Mouse (Mus musculus) C2C12 (cell line): ENCODE results near the gene C2cd2. TPM values are rescaled to one million over a fixed set of nuclear protein-coding genes. Genes with fewer than 3 reads are reported as not detected.
"Not testable (repeated sequence)": the region's sequence is repeated elsewhere in the genome, so short reads cannot be mapped to it uniquely, and the experiment has no call there.

Source experiments
- H3K27me3 ChIP-seq: one replicate; pipeline ENCODE4 v1.6.1; 2011; ENCODE audit not compliant: control insufficient read depth, insufficient read depth, insufficient read length
- H3K36me3 ChIP-seq: one replicate; pipeline ENCODE4 v1.6.1; 2011; ENCODE audit not compliant: control insufficient read depth, insufficient read depth
- H3K4me3 ChIP-seq: one replicate; pipeline ENCODE4 v1.5.1; 2011; ENCODE audit warnings: mild to moderate bottlenecking, control low read depth; ENCODE audit not compliant: poor library complexity, insufficient read depth, severe bottlenecking
- H3K79me2 ChIP-seq: one replicate; pipeline ENCODE4 v1.6.1; 2011; ENCODE audit not compliant: control insufficient read depth, insufficient read depth
- H3K79me3 ChIP-seq: one replicate; pipeline ENCODE4 v1.6.1; 2011; ENCODE audit warnings: low read depth, control low read depth
- H3ac ChIP-seq: one replicate; pipeline ENCODE3; 2011; ENCODE audit warnings: low read depth; ENCODE audit not compliant: control insufficient read depth, insufficient read length
- CEBPB ChIP-seq: IDR thresholded peaks from one replicate; pipeline ENCODE4 v1.6.1; 2011; ENCODE audit warnings: low read depth, mild to moderate bottlenecking, control low read depth, moderate library complexity
- CTCF ChIP-seq: IDR thresholded peaks from one replicate; pipeline ENCODE4 v1.5.1; 2011; ENCODE audit not compliant: control insufficient read depth, insufficient read depth, insufficient read length
- FOSL1 ChIP-seq: IDR thresholded peaks from one replicate; pipeline ENCODE4 v1.8.0; 2011; ENCODE audit warnings: mild to moderate bottlenecking, low read length; ENCODE audit not compliant: poor library complexity, insufficient read depth, severe bottlenecking
- MAX ChIP-seq: IDR thresholded peaks from one replicate; pipeline ENCODE4 v1.6.1; 2011; ENCODE audit warnings: mild to moderate bottlenecking, control low read depth
- MYOD1 ChIP-seq: IDR thresholded peaks from one replicate; pipeline ENCODE4 v1.6.1; 2011; ENCODE audit warnings: low read depth; ENCODE audit not compliant: control insufficient read depth, insufficient read length
- MYOG ChIP-seq: IDR thresholded peaks from one replicate; pipeline ENCODE4 v1.6.1; 2011; ENCODE audit not compliant: control insufficient read depth, insufficient read length; ENCODE audit errors: extremely low read depth
- USF1 ChIP-seq: IDR thresholded peaks from one replicate; pipeline ENCODE4 v1.6.1; 2011; ENCODE audit warnings: low read depth, mild to moderate bottlenecking, control low read depth, moderate library complexity
- polyA plus RNA-seq: library from polyadenylated mRNA; unstranded; fragments of >200 nt; fragmentation: generic; extraction: Trizol; gene quantifications from one replicate; pipeline ENCODE4 v1.2.1, GENCODE M21; 2012; ENCODE audit warnings: missing spikeins

The C2cd2 gene
- polyA plus RNA-seq, 1 experiment: 9.3 TPM

GRCm38 (mm10) chr16:97952801-97953200 lies 9.6 kb downstream of the C2cd2 start:
- Histone ChIP-seq H3K79me2 (peaks cover 18% of the 10 kb centered on the region), H3K4me3 (no peak overlapping the region), H3K27me3 (no peaks in the 10 kb centered on the region), H3K79me3 (peaks cover 14% of the 10 kb centered on the region), H3ac (no peak overlapping the region), H3K36me3 (peaks cover 69% of the 10 kb centered on the region)
- no peak for TF ChIP-seq MAX
- no peak for TF ChIP-seq MYOD1
- no peak for TF ChIP-seq USF1
- no peak for TF ChIP-seq MYOG
- no peak for TF ChIP-seq CTCF
- TF ChIP-seq CEBPB: no peak
- TF ChIP-seq FOSL1: no peak

GRCm38 (mm10) chr16:97952371-97952770 lies 10.0 kb downstream of the C2cd2 start:
- H3K79me2 ChIP-seq: peaks cover 14% of the 10 kb centered on the region
- no peaks in the 10 kb centered on the region for H3K27me3 ChIP-seq
- peaks cover 11% of the 10 kb centered on the region for H3K79me3 ChIP-seq
- TF ChIP-seq MYOG: no peak
- TF ChIP-seq USF1: no peak
- no peak for TF ChIP-seq MAX
- TF ChIP-seq FOSL1: no peak
- no peak for TF ChIP-seq CEBPB
- TF ChIP-seq MYOD1: no peak
- TF ChIP-seq CTCF: no peak
- peaks cover 69% of the 10 kb centered on the region for H3K36me3 ChIP-seq
- no peak overlapping the region for H3K4me3 ChIP-seq
- no peak overlapping the region for H3ac ChIP-seq

- Histone ChIP-seq H3K27me3 (no peaks in the 10 kb centered on the region), H3K79me3 (peaks cover 2% of the 10 kb centered on the region), H3ac (no peak overlapping the region), H3K79me2 (peaks cover 12% of the 10 kb centered on the region), H3K4me3 (no peak overlapping the region), H3K36me3 (peaks cover 51% of the 10 kb centered on the region)
- TF ChIP-seq CTCF (no peak), USF1 (no peak), MYOG (no peak), CEBPB (no peak), FOSL1 (no peak), MYOD1 (no peak), MAX (no peak)
Observed at GRCm38 (mm10) chr16:97950061-97950460, 12.3 kb downstream of the C2cd2 start.

- H3K27me3 ChIP-seq: no peaks in the 10 kb centered on the region
- peaks cover under 1% of the 10 kb centered on the region for H3K79me2 ChIP-seq
- H3ac ChIP-seq: no peak overlapping the region
- peaks cover 47% of the 10 kb centered on the region for H3K36me3 ChIP-seq
- no peaks in the 10 kb centered on the region for H3K79me3 ChIP-seq
- H3K4me3 ChIP-seq: no peak overlapping the region
- TF ChIP-seq USF1: no peak
- no peak for TF ChIP-seq FOSL1
- TF ChIP-seq CEBPB: no peak
- TF ChIP-seq MYOG: no peak
- no peak for TF ChIP-seq CTCF
- no peak for TF ChIP-seq MAX
Observed at GRCm38 (mm10) chr16:97948836-97949235, 13.6 kb downstream of the C2cd2 start.

GRCm38 (mm10) chr16:97946993-97947392 lies 15.4 kb downstream of the C2cd2 start:
- H3ac ChIP-seq, H3K79me2 ChIP-seq, H3K79me3 ChIP-seq, H3K27me3 ChIP-seq, H3K4me3 ChIP-seq: not testable (repeated sequence)
- H3K36me3 ChIP-seq: peaks cover 30% of the 10 kb centered on the region

GRCm38 (mm10) chr16:97941844-97942243 lies 20.6 kb downstream of the C2cd2 start:
- Histone ChIP-seq H3K4me3 (no peak overlapping the region), H3K36me3 (no peaks in the 10 kb centered on the region), H3K27me3 (no peaks in the 10 kb centered on the region), H3K79me2 (no peaks in the 10 kb centered on the region), H3ac (no peak overlapping the region), H3K79me3 (no peaks in the 10 kb centered on the region)
- no peak for TF ChIP-seq MYOD1
- no peak for TF ChIP-seq CTCF
- TF ChIP-seq MAX: no peak
- TF ChIP-seq MYOG: no peak
- TF ChIP-seq FOSL1: no peak
- TF ChIP-seq CEBPB: no peak
- no peak for TF ChIP-seq USF1
